ENCODE assay signal across 11 mouse cellular contexts in genomic region chr7:13123554-13124153, GRCm38 (mm10). TPM values are rescaled to one million over a fixed set of nuclear protein-coding genes. Genes with fewer than 3 reads are reported as not detected.
A peak's percentile ranks its signal among the peaks of the same experiment; 100 is the strongest.
DNase-seq lines count a peak whose midpoint lies in the region; ATAC-seq and TF ChIP-seq lines count a peak whose summit lies in the region.
"Not testable (repeated sequence)": the region's sequence is repeated elsewhere in the genome, so short reads cannot be mapped to it uniquely, and the experiment has no call there.
"Had no signal": no experiment of that assay in that cellular context is flagged by ENCODE, and none has a peak within 500 bp of the region (broad histone marks: within the 10 kb centered on the region; RNA-seq: fewer than 3 reads in every experiment).

No protein-coding gene starts in this region.

- peak overlapping the region; percentile 39 for H3K4me2 ChIP-seq in forebrain, embryonic 14.5 days (ENCODE audit: low read length)
- peak overlapping the region; percentile 25; the same call in 1 of the 2 replicates for H3K4me2 ChIP-seq in kidney, postnatal 0 days (ENCODE audit: low read length)
- H3K4me2 ChIP-seq in lung, embryonic 14.5 days: peak overlapping the region; percentile 42; the same call in 1 of the 2 replicates
- H3K4me2 ChIP-seq in stomach, embryonic 16.5 days (ENCODE audit: low read depth, low read length): peak overlapping the region; percentile 39

- not testable (repeated sequence) for H3K27me3 ChIP-seq in MEL (ENCODE audit: control insufficient read depth in 1 of 2, insufficient read depth in 2 of 2, low read length in 2 of 2); forebrain, embryonic 14.5 days (replicated peaks; ENCODE audit: control insufficient read depth, insufficient read depth, low read length); hindbrain, embryonic 10.5 days (ENCODE audit: insufficient read depth, poor library complexity, severe bottlenecking); kidney, postnatal 0 days (ENCODE audit: insufficient read depth, low read length); lung, embryonic 14.5 days (ENCODE audit: insufficient read depth, low read length); stomach, embryonic 16.5 days (ENCODE audit: control insufficient read depth, insufficient read depth, low read length)

- H3K4me1 ChIP-seq in MEL (ENCODE audit: control insufficient read depth in 1 of 2, insufficient read depth in 2 of 2, low read length in 2 of 2); forebrain, embryonic 14.5 days (ENCODE audit: control insufficient read depth, insufficient read depth, low read length); hindbrain, embryonic 10.5 days (replicated peaks); kidney, postnatal 0 days (replicated peaks; ENCODE audit: insufficient read depth, low read length); lung, embryonic 14.5 days (ENCODE audit: insufficient read depth); stomach, embryonic 16.5 days (ENCODE audit: control insufficient read depth, insufficient read depth, low read length): not testable (repeated sequence)

- H3K27ac ChIP-seq in MEL (ENCODE audit: control insufficient read depth, low read depth, low read length); forebrain, embryonic 14.5 days (ENCODE audit: low read depth, low read length); hindbrain, embryonic 10.5 days; kidney, postnatal 0 days; lung, embryonic 14.5 days (ENCODE audit: low read depth); stomach, embryonic 16.5 days (ENCODE audit: low read length): not testable (repeated sequence)

- TF ChIP-seq EP300 in MEL (IDR thresholded peaks at IDR 0.05; ENCODE audit: low read depth in 1 of 2, low read length in 2 of 2): not testable (repeated sequence)

- H3K79me2 ChIP-seq in MEL (ENCODE audit: control insufficient read depth, insufficient read depth, low read length, poor library complexity): not testable (repeated sequence)

- H3K4me3 ChIP-seq in MEL (ENCODE audit: control insufficient read depth in 1 of 2, insufficient read depth in 1 of 2, low read depth in 2 of 2, low read length in 2 of 2): peak overlapping the region; percentile 42 to 63; a peak in 3 of 4 replicates
- H3K4me3 ChIP-seq in forebrain, embryonic 14.5 days (ENCODE audit: low read depth, low read length): 0 out of 2 replicates have a peak overlapping the region, but pooled peaks have one; percentile 13
- H3K4me3 ChIP-seq in hindbrain, embryonic 10.5 days: peak overlapping the region; percentile 40
- not testable (repeated sequence) for H3K4me3 ChIP-seq in kidney, postnatal 0 days (replicated peaks; ENCODE audit: low read depth, low read length); lung, embryonic 14.5 days (ENCODE audit: low read depth, low read length)
- H3K4me3 ChIP-seq in stomach, embryonic 16.5 days (replicated peaks; ENCODE audit: low read length): peak overlapping the region; percentile 24; the same call in 1 of the 2 replicates

- TF ChIP-seq RAD21 in MEL (IDR thresholded peaks at IDR 0.05; ENCODE audit: low read depth, low read length): not testable (repeated sequence)

- H3K9me3 ChIP-seq in MEL (replicated peaks; ENCODE audit: insufficient read depth, low read length); forebrain, embryonic 14.5 days (replicated peaks; ENCODE audit: control insufficient read depth, low read length); hindbrain, embryonic 10.5 days; kidney, postnatal 0 days (replicated peaks; ENCODE audit: low read length); lung, embryonic 14.5 days (ENCODE audit: low read depth, low read length); stomach, embryonic 16.5 days (replicated peaks; ENCODE audit: control insufficient read depth, low read length): not testable (repeated sequence)

- ATAC-seq in forebrain, embryonic 14.5 days: peak; percentile 86
- peak; percentile 86 for ATAC-seq in kidney, postnatal 0 days (replicated peaks; ENCODE audit: low FRiP score, low read depth)
- peak; percentile 95 for ATAC-seq in lung, embryonic 14.5 days (ENCODE audit: insufficient read depth)
- ATAC-seq in monocyte, adult 5-6 weeks (replicated peaks; ENCODE audit: insufficient number of reproducible peaks, low FRiP score, low TSS enrichment, poor library complexity, severe bottlenecking): peak; percentile 70
- peak; percentile 82 for ATAC-seq in stomach, embryonic 16.5 days (ENCODE audit: insufficient read depth, low FRiP score)

- not testable (repeated sequence) for TF ChIP-seq POLR2A in MEL (IDR thresholded peaks at IDR 0.05; ENCODE audit: control insufficient read depth in 1 of 2, insufficient read depth in 1 of 2, low read depth in 1 of 2, low read length in 2 of 2, poor library complexity in 1 of 2)

- WGBS in forebrain, embryonic 14.5 days: under 1% methylated on average over 10 of the region's 34 CpGs
- 1% methylated on average over 24 of the region's 34 CpGs for WGBS in hindbrain, embryonic 10.5 days
- WGBS in kidney, postnatal 0 days: 1% methylated on average over 15 of the region's 34 CpGs
- WGBS in lung, embryonic 14.5 days: 2% methylated on average over 15 of the region's 34 CpGs
- under 1% methylated on average over 17 of the region's 34 CpGs for WGBS in stomach, embryonic 16.5 days

- peak; percentile 23 for DNase-seq in MEL (ENCODE audit: low read depth, low spot score)
- DNase-seq in cerebellum, adult 9-11 months: peak; percentile 38
- not testable (repeated sequence) for DNase-seq in forebrain, embryonic 14.5 days (ENCODE audit: low spot score); kidney, postnatal 0 days (ENCODE audit: low spot score); lung, embryonic 14.5 days
- peak; percentile 6 for DNase-seq in hindbrain, embryonic 10.5 days (ENCODE audit: low spot score)

- not testable (repeated sequence) for TF ChIP-seq CTCF in MEL (IDR thresholded peaks at IDR 0.05 in 2 of 3, conservative IDR thresholded peaks at IDR 0.05 in 1 of 3; ENCODE audit: control insufficient read depth in 1 of 3, insufficient read depth in 1 of 3, low read depth in 2 of 3, low read length in 3 of 3, poor library complexity in 1 of 3, severe bottlenecking in 1 of 3); kidney, postnatal 0 days (IDR thresholded peaks at IDR 0.05; ENCODE audit: low read depth); lung, embryonic 14.5 days (IDR thresholded peaks at IDR 0.05; ENCODE audit: low read depth)

- H3K9ac ChIP-seq in MEL (ENCODE audit: control insufficient read depth, low read depth, low read length, poor library complexity, severe bottlenecking): peak overlapping the region; percentile 71
- not testable (repeated sequence) for H3K9ac ChIP-seq in forebrain, embryonic 14.5 days (ENCODE audit: low read length); kidney, postnatal 0 days (ENCODE audit: low read depth, low read length); lung, embryonic 14.5 days; stomach, embryonic 16.5 days (ENCODE audit: low read length)

- H3K36me3 ChIP-seq in MEL (ENCODE audit: control insufficient read depth in 1 of 2, insufficient read depth in 2 of 2, low read length in 2 of 2); forebrain, embryonic 14.5 days (ENCODE audit: control insufficient read depth, insufficient read depth, low read length); hindbrain, embryonic 10.5 days; kidney, postnatal 0 days (ENCODE audit: insufficient read depth, low read length); lung, embryonic 14.5 days (ENCODE audit: insufficient read depth); stomach, embryonic 16.5 days (ENCODE audit: control insufficient read depth, insufficient read depth, low read length): not testable (repeated sequence)

RNA-seq across cellular contexts. Expression of gene Vmn1r86, which starts 3.9 kb away (rescaled TPM):
- total RNA-seq in MEL (2012; rRNA removed): not detected in 2 replicates
- not detected for polyA plus RNA-seq in MEL (2012; ENCODE audit: insufficient read depth in 1 of 2, insufficient read length in 2 of 2, low read depth in 1 of 2, low replicate concordance in 2 of 2, missing spikeins in 1 of 2)
- not detected in 2 replicates for polyA plus RNA-seq in forebrain, embryonic 14.5 days (2014; fragmentation: Nextera tagmentation; extraction: Ambion mirVana)
- not detected in 2 replicates for polyA plus RNA-seq in hindbrain, embryonic 10.5 days (2016; fragmentation: Nextera tagmentation; extraction: Ambion mirVana)
- polyA plus RNA-seq in kidney, postnatal 0 days (2015; fragmentation: Nextera tagmentation; extraction: Ambion mirVana): not detected in 2 replicates
- polyA plus RNA-seq in lung, embryonic 14.5 days (2014; fragmentation: Nextera tagmentation; extraction: Ambion mirVana): not detected in 2 replicates
- not detected in 3 replicates for total RNA-seq in monocyte, adult 5-6 weeks (2017)
- polyA plus RNA-seq in stomach, embryonic 16.5 days (2015; fragmentation: Nextera tagmentation; extraction: Ambion mirVana): not detected in 2 replicates
- total RNA-seq: gastrocnemius, postnatal 10 days; layer of hippocampus, adult 8-10 months had no signal
- polyA plus RNA-seq: macrophage had no signal

RNA-seq across cellular contexts. Expression of gene Vmn1r87, which starts 16.3 kb away (rescaled TPM):
- not detected in 2 replicates for total RNA-seq in MEL (2012; rRNA removed)
- polyA plus RNA-seq in MEL (2012; ENCODE audit: insufficient read depth in 1 of 2, insufficient read length in 2 of 2, low read depth in 1 of 2, low replicate concordance in 2 of 2, missing spikeins in 1 of 2): under 1 TPM in 1 of 2 experiments, not detected in 1; 0.01 TPM
- polyA plus RNA-seq in forebrain, embryonic 14.5 days (2014; fragmentation: Nextera tagmentation; extraction: Ambion mirVana): not detected in 2 replicates
- not detected in 2 replicates for polyA plus RNA-seq in hindbrain, embryonic 10.5 days (2016; fragmentation: Nextera tagmentation; extraction: Ambion mirVana)
- polyA plus RNA-seq in kidney, postnatal 0 days (2015; fragmentation: Nextera tagmentation; extraction: Ambion mirVana): not detected in 2 replicates
- polyA plus RNA-seq in lung, embryonic 14.5 days (2014; fragmentation: Nextera tagmentation; extraction: Ambion mirVana): not detected in 2 replicates
- total RNA-seq in monocyte, adult 5-6 weeks (2017): not detected in 3 replicates
- not detected in 2 replicates for polyA plus RNA-seq in stomach, embryonic 16.5 days (2015; fragmentation: Nextera tagmentation; extraction: Ambion mirVana)
- total RNA-seq: gastrocnemius, postnatal 10 days; layer of hippocampus, adult 8-10 months had no signal
- polyA plus RNA-seq: macrophage had no signal

RNA-seq across cellular contexts. Expression of gene Vmn1r85, which starts 28.7 kb away (rescaled TPM):
- total RNA-seq in MEL (2012; rRNA removed): not detected in 2 replicates
- not detected for polyA plus RNA-seq in MEL (2012; ENCODE audit: insufficient read depth in 1 of 2, insufficient read length in 2 of 2, low read depth in 1 of 2, low replicate concordance in 2 of 2, missing spikeins in 1 of 2)
- 0.04 and 0.06 TPM in 2 replicates for polyA plus RNA-seq in forebrain, embryonic 14.5 days (2014; fragmentation: Nextera tagmentation; extraction: Ambion mirVana)
- not detected in 2 replicates for polyA plus RNA-seq in hindbrain, embryonic 10.5 days (2016; fragmentation: Nextera tagmentation; extraction: Ambion mirVana)
- not detected in 2 replicates for polyA plus RNA-seq in kidney, postnatal 0 days (2015; fragmentation: Nextera tagmentation; extraction: Ambion mirVana)
- not detected in 2 replicates for polyA plus RNA-seq in lung, embryonic 14.5 days (2014; fragmentation: Nextera tagmentation; extraction: Ambion mirVana)
- total RNA-seq in monocyte, adult 5-6 weeks (2017): not detected in 3 replicates
- polyA plus RNA-seq in stomach, embryonic 16.5 days (2015; fragmentation: Nextera tagmentation; extraction: Ambion mirVana): not detected in 2 replicates
- total RNA-seq: gastrocnemius, postnatal 10 days; layer of hippocampus, adult 8-10 months had no signal
- polyA plus RNA-seq: macrophage had no signal

RNA-seq across cellular contexts. Expression of gene Vmn1r88, which starts 35.7 kb away (rescaled TPM):
- total RNA-seq in MEL (2012; rRNA removed): 0.04 TPM in 1 of 2 replicates, not detected in the other
- not detected for polyA plus RNA-seq in MEL (2012; ENCODE audit: insufficient read depth in 1 of 2, insufficient read length in 2 of 2, low read depth in 1 of 2, low replicate concordance in 2 of 2, missing spikeins in 1 of 2)
- polyA plus RNA-seq in forebrain, embryonic 14.5 days (2014; fragmentation: Nextera tagmentation; extraction: Ambion mirVana): not detected in 2 replicates
- not detected in 2 replicates for polyA plus RNA-seq in hindbrain, embryonic 10.5 days (2016; fragmentation: Nextera tagmentation; extraction: Ambion mirVana)
- 0.01 TPM in 1 of 2 replicates, not detected in the other for polyA plus RNA-seq in kidney, postnatal 0 days (2015; fragmentation: Nextera tagmentation; extraction: Ambion mirVana)
- polyA plus RNA-seq in lung, embryonic 14.5 days (2014; fragmentation: Nextera tagmentation; extraction: Ambion mirVana): not detected in 2 replicates
- not detected in 3 replicates for total RNA-seq in monocyte, adult 5-6 weeks (2017)
- polyA plus RNA-seq in stomach, embryonic 16.5 days (2015; fragmentation: Nextera tagmentation; extraction: Ambion mirVana): not detected in 2 replicates
- polyA plus RNA-seq: macrophage had no signal
